Mouse (Mus musculus) liver, embryonic 14.5 days (tissue): ENCODE measurements at regions not wholly inside any gene's neighbourhood (a gene's known extent, or its start where the extent isn't known, plus 50 kb on each side); places are given as distances from the start of the nearest gene placed in this dataset.

Experiments
- CTCF ChIP-seq: IDR thresholded peaks from 2 replicates; pipeline ENCODE4 v1.5.1; 2016; ENCODE audit warnings: antibody characterized with exemption, low read depth, control low read depth
- EP300 ChIP-seq: IDR thresholded peaks from 2 replicates; pipeline ENCODE4 v1.6.1; 2016; ENCODE audit warnings: antibody characterized with exemption, low read depth

GRCm38 (mm10) chr3:137227122-137227838 is 113.6 kb upstream of the Emcn start:
- no peak for TF ChIP-seq CTCF
- TF ChIP-seq EP300: no peak
